Mouse (Mus musculus) embryo, embryonic 11.5 days (tissue): ENCODE results near the gene Tti1.
"Not testable (repeated sequence)": the region's sequence is repeated elsewhere in the genome, so short reads cannot be mapped to it uniquely, and the experiment has no call there.

Experiments
- DNase-seq: peaks from one replicate; pipeline ENCODE4 v3.0.0-alpha.2; 2012; ENCODE audit warnings: low read depth, low spot score

The Tti1 gene

GRCm38 (mm10) chr2:158028354-158028863 lies at the start of gene Tti1, which contains the start of gene Rprd1b:
TSS of gene Tti1 (minus strand) at chr2:158028433.
TSS of gene Rprd1b (plus strand) at chr2:158028497.
- DNase-seq = peak; percentile 91

- DNase-seq = no peak
Measured at GRCm38 (mm10) chr2:158077981-158078380, 49.7 kb upstream of the Tti1 start.

GRCm38 (mm10) chr2:158076690-158077089 lies 48.5 kb upstream of the Tti1 start:
- no peak for DNase-seq

- no peak for DNase-seq
Measured at GRCm38 (mm10) chr2:158074835-158075234, 46.6 kb upstream of the Tti1 start.

GRCm38 (mm10) chr2:158071633-158071995 lies 43.4 kb upstream of the Tti1 start:
- no peak for DNase-seq

GRCm38 (mm10) chr2:158070885-158071632 lies 42.8 kb upstream of the Tti1 start:
- no peak for DNase-seq

GRCm38 (mm10) chr2:158068444-158068971 lies 40.3 kb upstream of the Tti1 start:
- no peak for DNase-seq

GRCm38 (mm10) chr2:158067260-158067824 lies 39.1 kb upstream of the Tti1 start:
- no peak for DNase-seq

- DNase-seq = no peak
Measured at GRCm38 (mm10) chr2:158066456-158066855, 38.2 kb upstream of the Tti1 start.

- DNase-seq = no peak
Measured at GRCm38 (mm10) chr2:158065064-158065463, 36.8 kb upstream of the Tti1 start.

GRCm38 (mm10) chr2:158064571-158065048 lies 36.4 kb upstream of the Tti1 start:
- DNase-seq = no peak

GRCm38 (mm10) chr2:158063036-158063435 lies 34.8 kb upstream of the Tti1 start:
- DNase-seq = no peak

GRCm38 (mm10) chr2:158059666-158060105 lies 31.5 kb upstream of the Tti1 start:
- DNase-seq = no peak

- DNase-seq = no peak
Measured at GRCm38 (mm10) chr2:158058534-158058933, 30.3 kb upstream of the Tti1 start.

- DNase-seq = no peak
Measured at GRCm38 (mm10) chr2:158057030-158057429, 28.8 kb upstream of the Tti1 start.

GRCm38 (mm10) chr2:158055383-158055782 lies 27.1 kb upstream of the Tti1 start:
- not testable (repeated sequence) for DNase-seq

- no peak for DNase-seq
Measured at GRCm38 (mm10) chr2:158054596-158054995, 26.4 kb upstream of the Tti1 start.

- no peak for DNase-seq
Measured at GRCm38 (mm10) chr2:158050116-158050515, 21.9 kb upstream of the Tti1 start.

- no peak for DNase-seq
Measured at GRCm38 (mm10) chr2:158048718-158049117, 20.5 kb upstream of the Tti1 start.

- DNase-seq = peak; percentile 47
Measured at GRCm38 (mm10) chr2:158047903-158048302, 19.7 kb upstream of the Tti1 start.

- DNase-seq = no peak
Measured at GRCm38 (mm10) chr2:158046186-158046585, 18.0 kb upstream of the Tti1 start.

GRCm38 (mm10) chr2:158043504-158043903 lies 15.3 kb upstream of the Tti1 start:
- DNase-seq = no peak

- no peak for DNase-seq
Measured at GRCm38 (mm10) chr2:158040396-158040795, 12.2 kb upstream of the Tti1 start.
